Mouse (Mus musculus) brain, embryonic 14.5 days (tissue): ENCODE results near the gene Gramd1a.

Experiments used
- CTCF ChIP-seq: fragments of 200-500 bp; IDR thresholded peaks from 2 replicates; pipeline ENCODE4 v1.5.1; 2012; ENCODE audit warnings: inconsistent platforms, mild to moderate bottlenecking, moderate library complexity, borderline replicate concordance; ENCODE audit not compliant: insufficient read depth, insufficient read length; ENCODE audit errors: extremely low read depth
- POLR2A ChIP-seq: fragments of 200-500 bp; IDR thresholded peaks from 2 replicates; pipeline ENCODE4 v1.6.1; 2012; ENCODE audit warnings: mild to moderate bottlenecking, inconsistent platforms, borderline replicate concordance; ENCODE audit not compliant: poor library complexity, insufficient read depth, insufficient read length, severe bottlenecking; ENCODE audit errors: extremely low read depth

- TF ChIP-seq CTCF (no peak), POLR2A (no peak)
These were observed 25.5 kb downstream of the Gramd1a start for GRCm38 (mm10) chr7:31130197-31130596.
